9 mouse cellular contexts compared by ENCODE assay signal in the genomic region with DNA sequence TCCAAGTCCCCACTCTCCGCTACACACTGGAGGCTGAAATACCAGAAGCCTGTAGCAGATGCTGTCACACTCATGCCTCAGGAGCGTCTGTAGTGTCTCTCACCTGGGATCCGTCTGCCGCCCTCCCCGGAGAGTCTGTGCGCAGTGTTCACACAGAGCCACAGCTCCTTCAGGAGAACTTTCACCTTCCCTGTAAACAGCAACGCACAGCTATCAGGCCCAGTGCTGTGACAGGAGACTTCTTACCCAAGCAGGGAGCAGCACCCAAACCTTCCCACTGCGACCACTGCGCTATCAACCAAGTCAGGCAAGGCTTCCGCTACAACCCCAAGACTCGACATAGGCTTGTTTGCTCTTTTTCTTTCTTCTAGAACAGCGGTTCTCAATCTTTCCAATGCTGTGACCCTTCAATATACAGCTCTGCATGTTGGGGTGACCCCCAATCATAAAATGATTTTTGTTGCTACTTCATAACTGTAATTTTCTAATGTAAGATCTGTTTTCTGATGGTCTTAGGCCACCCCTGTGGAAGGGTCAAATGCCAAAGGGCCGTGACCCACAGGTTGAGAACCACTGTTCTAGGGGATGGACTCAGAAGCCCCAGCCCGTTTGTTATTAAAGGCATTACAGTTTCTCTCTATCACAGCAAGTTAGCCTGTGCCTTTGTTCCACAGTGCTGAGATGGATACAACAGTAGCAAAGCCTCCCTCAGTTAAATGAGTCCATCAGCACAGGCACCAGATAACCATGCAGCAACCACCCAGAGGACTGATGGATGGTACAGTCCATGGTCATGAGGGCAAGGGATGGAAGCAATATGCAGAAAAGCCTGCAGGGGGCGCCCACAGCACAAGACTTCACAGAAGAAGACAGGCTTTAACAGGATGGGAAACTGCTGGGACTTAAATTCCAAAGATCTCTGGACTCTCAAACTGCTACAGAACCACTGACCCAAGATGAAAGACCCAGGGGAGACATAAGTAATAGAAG. TPM values are rescaled to one million over a fixed set of nuclear protein-coding genes. Genes with fewer than 3 reads are reported as not detected.
DNase-seq lines count a peak whose midpoint lies in the region; ATAC-seq and TF ChIP-seq lines count a peak whose summit lies in the region.
"Had no signal": no experiment of that assay in that cellular context is flagged by ENCODE, and none has a peak within 500 bp of the region (broad histone marks: within the 10 kb centered on the region; RNA-seq: fewer than 3 reads in every experiment).

No protein-coding gene starts in this region.

- H3K4me1 ChIP-seq in intestine, embryonic 15.5 days (replicated peaks), result no peaks in the 10 kb centered on the region
- no peaks in the 10 kb centered on the region for H3K4me1 ChIP-seq in midbrain, embryonic 16.5 days (ENCODE audit: control insufficient read depth, insufficient read depth, low read length)
- H3K4me1 ChIP-seq: heart, embryonic 13.5 days had no signal

- no peak overlapping the region for H3K4me2 ChIP-seq in intestine, embryonic 15.5 days (replicated peaks)
- H3K4me2 ChIP-seq in midbrain, embryonic 16.5 days (ENCODE audit: low read length), result no peak overlapping the region
- H3K4me2 ChIP-seq: heart, embryonic 13.5 days had no signal

- H3K27me3 ChIP-seq in C2C12 (ENCODE audit: control insufficient read depth, insufficient read depth, insufficient read length), result no peaks in the 10 kb centered on the region
- H3K27me3 ChIP-seq in intestine, embryonic 15.5 days (replicated peaks), result no peaks in the 10 kb centered on the region
- no peaks in the 10 kb centered on the region for H3K27me3 ChIP-seq in midbrain, embryonic 16.5 days (ENCODE audit: control insufficient read depth, insufficient read depth, low read depth, low read length)
- H3K27me3 ChIP-seq: heart, embryonic 13.5 days had no signal

- no peak overlapping the region for H3ac ChIP-seq in C2C12 (ENCODE audit: control insufficient read depth, insufficient read length, low read depth)

- peak; percentile 70 for ATAC-seq in activated CD4-positive, CD25-positive, alpha-beta regulatory T cell, adult 4 months
- peak; percentile 47; the same call in 1 of the 2 replicates for ATAC-seq in intestine, embryonic 15.5 days
- ATAC-seq in midbrain, embryonic 16.5 days, result peak; percentile 79

- H3K9me3 ChIP-seq in intestine, embryonic 15.5 days, result no peaks in the 10 kb centered on the region
- H3K9me3 ChIP-seq in midbrain, embryonic 16.5 days (replicated peaks; ENCODE audit: control insufficient read depth, low read length, poor library complexity, severe bottlenecking), result no peaks in the 10 kb centered on the region
- H3K9me3 ChIP-seq: heart, embryonic 13.5 days had no signal

- intact Hi-C loops in gastrocnemius, adult 2 months (cut with DNase I), result loop anchor here (2.0 kb wide), 1 partner anchor 26 kb away; a partner anchor contains a TSS
- intact Hi-C loops in left cerebral cortex, postnatal 10 days (cut with DNase I), result no loop called here

- 89% methylated on average over 15 of the region's 15 CpGs for WGBS in intestine, embryonic 15.5 days
- WGBS in midbrain, embryonic 16.5 days, result 89% methylated on average over 15 of the region's 15 CpGs

- H3K36me3 ChIP-seq in C2C12 (ENCODE audit: control insufficient read depth, insufficient read depth), result peaks cover 67% of the 10 kb centered on the region
- H3K36me3 ChIP-seq in intestine, embryonic 15.5 days, result peaks cover 28% of the 10 kb centered on the region
- peaks cover 57% of the 10 kb centered on the region for H3K36me3 ChIP-seq in midbrain, embryonic 16.5 days (ENCODE audit: control insufficient read depth, insufficient read depth, low read length)

- no peak overlapping the region for H3K27ac ChIP-seq in gastrocnemius, adult 2 months
- no peak overlapping the region for H3K27ac ChIP-seq in intestine, embryonic 15.5 days
- no peak overlapping the region for H3K27ac ChIP-seq in midbrain, embryonic 16.5 days (ENCODE audit: low read length)
- H3K27ac ChIP-seq: heart, embryonic 13.5 days had no signal

- no peaks in the 10 kb centered on the region for H3K79me2 ChIP-seq in C2C12 (ENCODE audit: control insufficient read depth, insufficient read depth)

- no peak overlapping the region for H3K4me3 ChIP-seq in C2C12 (ENCODE audit: insufficient read depth, poor library complexity, severe bottlenecking)
- no peak overlapping the region for H3K4me3 ChIP-seq in gastrocnemius, adult 2 months
- H3K4me3 ChIP-seq in intestine, embryonic 15.5 days (replicated peaks), result no peak overlapping the region
- no peak overlapping the region for H3K4me3 ChIP-seq in midbrain, embryonic 16.5 days (ENCODE audit: low read depth, low read length)
- H3K4me3 ChIP-seq: heart, embryonic 13.5 days had no signal

- no peaks in the 10 kb centered on the region for H3K79me3 ChIP-seq in C2C12 (ENCODE audit: low read depth)

- peak; percentile 67 for TF ChIP-seq CTCF in C2C12 (IDR thresholded peaks at IDR 0.05; ENCODE audit: control insufficient read depth, insufficient read depth, insufficient read length)
- TF ChIP-seq CTCF in gastrocnemius, adult 2 months (IDR thresholded peaks at IDR 0.05), result peak; percentile 77

- peak; percentile 70 to 74 for DNase-seq in cerebellum, postnatal 36 days
- peak; percentile 73 for DNase-seq in gastrocnemius, adult 2 months
- peak; percentile 54 to 75 for DNase-seq in left cerebral cortex, postnatal 10 days (ENCODE audit: extremely low spot score in 1 of 2, low spot score in 2 of 2)
- peak; percentile 50 to 78 for DNase-seq in spleen, postnatal 4 days (ENCODE audit: low spot score in 2 of 2)

- no peak overlapping the region for H3K9ac ChIP-seq in intestine, embryonic 15.5 days
- no peak overlapping the region for H3K9ac ChIP-seq in midbrain, embryonic 16.5 days (ENCODE audit: low read depth, low read length)
- H3K9ac ChIP-seq: heart, embryonic 13.5 days had no signal

TF ChIP-seq in C2C12, 6 proteins besides CTCF, POLR2A, EP300 and RAD21:
- TF ChIP-seq MYOG (IDR thresholded peaks at IDR 0.05; ENCODE audit: control insufficient read depth, extremely low read depth, insufficient read length), result no peak
- TF ChIP-seq MYOD1 (IDR thresholded peaks at IDR 0.05; ENCODE audit: control insufficient read depth, insufficient read length, low read depth), result no peak
- no peak for TF ChIP-seq CEBPB (IDR thresholded peaks at IDR 0.05; ENCODE audit: low read depth)
- TF ChIP-seq FOSL1 (IDR thresholded peaks at IDR 0.05; ENCODE audit: insufficient read depth, low read length, poor library complexity, severe bottlenecking), result no peak
- TF ChIP-seq USF1 (IDR thresholded peaks at IDR 0.05; ENCODE audit: low read depth), result no peak
- no peak for TF ChIP-seq MAX (IDR thresholded peaks at IDR 0.05)

RNA-seq across cellular contexts. Expression of a gene that starts 26.7 kb away (rescaled TPM):
- 11.2 TPM for polyA plus RNA-seq in C2C12 (2012; fragmentation: generic; extraction: Trizol)
- 10 to 100 TPM; 15.6 to 16.7 TPM for polyA plus RNA-seq in activated CD4-positive, CD25-positive, alpha-beta regulatory T cell, adult 4 months (2017; shearing (Covaris generic))
- total RNA-seq in gastrocnemius, adult 2 months (2021), result 10 to 100 TPM; 17.1 to 22.8 TPM
- 14.2 and 16.2 TPM in 2 replicates for polyA plus RNA-seq in intestine, embryonic 15.5 days (2015; fragmentation: Nextera tagmentation; extraction: Ambion mirVana)
- total RNA-seq in left cerebral cortex, postnatal 10 days (2021), result 10 to 100 TPM; 79.1 to 81.6 TPM
- 35.1 and 38.2 TPM in 2 replicates for polyA plus RNA-seq in midbrain, embryonic 16.5 days (2015; fragmentation: Nextera tagmentation; extraction: Ambion mirVana)
